Mouse (Mus musculus) brown adipose tissue, adult 24 weeks (tissue): ENCODE measurements around the gene Rbm10. TPM values are rescaled to one million over a fixed set of nuclear protein-coding genes. Genes with fewer than 3 reads are reported as not detected.

ENCODE experiments used
- H3K27ac ChIP-seq: fragments of 200-500 bp; replicated peaks from 2 replicates; pipeline ENCODE4 v1.5.1; 2012; ENCODE audit warnings: low read depth, mild to moderate bottlenecking, low read length
- H3K4me1 ChIP-seq: fragments of 200-500 bp; 2 replicates; pipeline ENCODE4 v1.6.1; 2012; ENCODE audit warnings: low read length, mixed read lengths; ENCODE audit not compliant: control insufficient read depth, insufficient read depth, insufficient read length
- H3K4me3 ChIP-seq: fragments of 200-500 bp; 2 replicates; pipeline ENCODE4 v1.5.1; 2012; ENCODE audit warnings: low read depth, mild to moderate bottlenecking, low read length, moderate library complexity; ENCODE audit not compliant: insufficient read depth
- polyA plus RNA-seq: library from polyadenylated mRNA; stranded (reverse); fragments of >200 nt; gene quantifications from 2 replicates; pipeline ENCODE4 v1.2.4, GENCODE M21; 2012; ENCODE audit not compliant: missing spikeins, insufficient read depth, insufficient read length

Gene Rbm10
- polyA plus RNA-seq: 9.5 and 11.8 TPM in 2 replicates

GRCm38 (mm10) chrX:20617176-20617902 lies at the start of gene Rbm10, which contains the start of gene Ndufb11:
Gene Rbm10 (plus strand): TSS chrX:20617503.
Gene Ndufb11 (minus strand): TSS chrX:20617619.
- peaks cover 2% of the 10 kb centered on the region; the same call in 1 of the 2 replicates for H3K4me1 ChIP-seq
- H3K27ac ChIP-seq: peak within 1 kb of the TSS; percentile 100
- peak within 1 kb of the TSS; percentile 92 for H3K4me3 ChIP-seq

GRCm38 (mm10) chrX:20571024-20571423 lies 46.3 kb upstream of the Rbm10 start:
- Histone ChIP-seq H3K4me3 (no peak overlapping the region), H3K27ac (peak overlapping the region; percentile 73), H3K4me1 (peaks cover 3% of the 10 kb centered on the region)

GRCm38 (mm10) chrX:20572683-20573082 lies 44.6 kb upstream of the Rbm10 start:
- H3K4me1 ChIP-seq: peaks cover 3% of the 10 kb centered on the region
- H3K27ac ChIP-seq: no peak overlapping the region
- no peak overlapping the region for H3K4me3 ChIP-seq

- Histone ChIP-seq H3K4me1 (peaks cover 3% of the 10 kb centered on the region), H3K4me3 (no peak overlapping the region), H3K27ac (no peak overlapping the region)
Measured at GRCm38 (mm10) chrX:20573927-20574326, 43.4 kb upstream of the Rbm10 start.

- no peak overlapping the region for H3K27ac ChIP-seq
- no peak overlapping the region for H3K4me3 ChIP-seq
- no peaks in the 10 kb centered on the region for H3K4me1 ChIP-seq
Measured at GRCm38 (mm10) chrX:20587968-20588367, 29.3 kb upstream of the Rbm10 start.

- Histone ChIP-seq H3K4me3 (no peak overlapping the region), H3K27ac (no peak overlapping the region), H3K4me1 (no peaks in the 10 kb centered on the region)
Measured at GRCm38 (mm10) chrX:20608500-20608899, 8.8 kb upstream of the Rbm10 start.

- H3K4me3 ChIP-seq: peak overlapping the region; percentile 92
- peak overlapping the region; percentile 95 for H3K27ac ChIP-seq
- H3K4me1 ChIP-seq: peaks cover 2% of the 10 kb centered on the region; the same call in 1 of the 2 replicates
Measured at GRCm38 (mm10) chrX:20616861-20617175, 485 bp upstream of the Rbm10 start.

GRCm38 (mm10) chrX:20617903-20618399 lies 648 bp downstream of the Rbm10 start:
- H3K4me1 ChIP-seq: peaks cover 2% of the 10 kb centered on the region; the same call in 1 of the 2 replicates
- peak overlapping the region; percentile 92 for H3K4me3 ChIP-seq
- peak overlapping the region; percentile 90 for H3K27ac ChIP-seq

- H3K27ac ChIP-seq: no peak overlapping the region
- no peaks in the 10 kb centered on the region for H3K4me1 ChIP-seq
- H3K4me3 ChIP-seq: no peak overlapping the region
Measured at GRCm38 (mm10) chrX:20638141-20638540, 20.8 kb downstream of the Rbm10 start.

GRCm38 (mm10) chrX:20644780-20645179 lies 27.5 kb downstream of the Rbm10 start:
- H3K4me1 ChIP-seq: no peaks in the 10 kb centered on the region
- no peak overlapping the region for H3K27ac ChIP-seq
- H3K4me3 ChIP-seq: no peak overlapping the region

- no peak overlapping the region for H3K27ac ChIP-seq
- no peaks in the 10 kb centered on the region for H3K4me1 ChIP-seq
- H3K4me3 ChIP-seq: peak overlapping the region; percentile 58; the same call in 1 of the 2 replicates
Measured at GRCm38 (mm10) chrX:20657593-20657992, 40.3 kb downstream of the Rbm10 start.

- Histone ChIP-seq H3K27ac (peak within 1 kb of the TSS; percentile 77), H3K4me3 (peak within 1 kb of the TSS; percentile 58), H3K4me1 (no peaks in the 10 kb centered on the region)
Measured at GRCm38 (mm10) chrX:20658026-20658652, 40.8 kb downstream of the Rbm10 start, which contains the start of gene Uba1. Gene Uba1 (plus strand): TSS chrX:20658326.

GRCm38 (mm10) chrX:20658891-20659406 lies 41.6 kb downstream of the Rbm10 start:
- Histone ChIP-seq H3K4me3 (peak overlapping the region; percentile 58), H3K4me1 (no peaks in the 10 kb centered on the region), H3K27ac (no peak overlapping the region)

- Histone ChIP-seq H3K4me1 (0 out of 2 replicates have a peak, but pooled peaks cover 2% of the 10 kb centered on the region), H3K4me3 (no peak overlapping the region), H3K27ac (no peak overlapping the region)
Measured at GRCm38 (mm10) chrX:20662317-20662715, 45.0 kb downstream of the Rbm10 start.

GRCm38 (mm10) chrX:20662716-20663443 lies 45.6 kb downstream of the Rbm10 start:
- peak overlapping the region; percentile 94 for H3K27ac ChIP-seq
- peak overlapping the region; percentile 91 for H3K4me3 ChIP-seq
- H3K4me1 ChIP-seq: 0 out of 2 replicates have a peak, but pooled peaks cover 2% of the 10 kb centered on the region
